Mouse (Mus musculus) brain, embryonic 14.5 days (tissue): ENCODE measurements at regions not wholly inside any gene's neighbourhood (a gene's known extent, or its start where the extent isn't known, plus 50 kb on each side); places are given as distances from the start of the nearest gene placed in this dataset.

Experiments used
- CTCF ChIP-seq: fragments of 200-500 bp; IDR thresholded peaks from 2 replicates; pipeline ENCODE4 v1.5.1; 2012; ENCODE audit warnings: inconsistent platforms, mild to moderate bottlenecking, moderate library complexity, borderline replicate concordance; ENCODE audit not compliant: insufficient read depth, insufficient read length; ENCODE audit errors: extremely low read depth
- POLR2A ChIP-seq: fragments of 200-500 bp; IDR thresholded peaks from 2 replicates; pipeline ENCODE4 v1.6.1; 2012; ENCODE audit warnings: mild to moderate bottlenecking, inconsistent platforms, borderline replicate concordance; ENCODE audit not compliant: poor library complexity, insufficient read depth, insufficient read length, severe bottlenecking; ENCODE audit errors: extremely low read depth

DNA sequence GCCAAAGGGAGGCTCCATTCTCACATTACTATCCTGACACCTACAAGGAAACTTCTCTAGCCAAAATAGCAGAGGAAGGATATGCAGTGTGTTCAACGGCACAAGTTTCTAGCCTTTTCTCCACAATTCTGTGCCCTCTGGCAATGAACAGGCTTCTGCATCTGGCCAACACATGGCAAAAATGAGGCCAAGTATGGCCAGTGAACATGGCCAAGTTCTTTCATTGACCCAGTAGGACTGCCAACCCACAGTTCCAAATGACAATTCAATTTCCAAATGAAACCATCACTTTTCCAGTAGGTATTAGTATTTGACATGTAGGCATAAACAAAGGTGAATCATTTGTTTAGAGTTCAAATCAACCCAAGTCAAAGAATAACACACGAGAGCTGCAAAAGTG lies 208.8 kb downstream of the Gm11361 start:
- TF ChIP-seq CTCF (no peak), POLR2A (no peak)
